Mouse (Mus musculus): ENCODE measurements around the gene Gtf2i. TPM values are rescaled to one million over a fixed set of nuclear protein-coding genes. Genes with fewer than 3 reads are reported as not detected.

Gene Gtf2i
- polyA plus RNA-seq, 1 experiment from 2014 or later = 196 TPM

DNA sequence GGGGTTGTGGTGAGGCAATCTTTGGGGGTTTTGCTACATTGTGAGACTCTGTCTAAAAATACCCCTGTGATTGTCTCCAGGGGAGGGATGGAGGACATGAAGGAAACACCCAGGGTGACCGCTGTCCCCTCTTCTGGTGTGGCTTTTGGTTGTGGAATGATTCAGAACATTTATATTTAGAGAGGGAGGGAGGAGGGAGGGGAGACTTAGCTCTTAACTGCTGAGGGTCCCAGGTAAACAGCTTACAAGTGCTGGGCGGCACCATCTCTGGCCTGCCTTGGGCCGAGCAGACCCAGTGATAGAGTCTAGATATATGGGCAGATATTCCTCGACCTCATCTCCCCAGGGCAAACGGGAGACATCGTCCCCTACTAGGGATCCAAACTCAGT is 86.3 kb downstream of the Gtf2i start:
- Histone ChIP-seq H3K4me3 (ENCODE audit: low read length) (no peak overlapping the region), H3K9ac (ENCODE audit: low read depth, low read length) (no peak overlapping the region), H3K4me1 (ENCODE audit: control insufficient read depth, insufficient read depth, low read length) (peaks cover 19% of the 10 kb centered on the region), H3K9me3 (ENCODE audit: control insufficient read depth, low read length) (no peaks in the 10 kb centered on the region), H3K27ac (ENCODE audit: low read depth, low read length) (no peak overlapping the region), H3K36me3 (ENCODE audit: control insufficient read depth, insufficient read depth, low read length) (no peaks in the 10 kb centered on the region), H3K27me3 (ENCODE audit: control insufficient read depth, insufficient read depth, low read length) (no peaks in the 10 kb centered on the region), H3K4me2 (replicated peaks; ENCODE audit: low read depth, low read length) (no peak overlapping the region)
- no peak for ATAC-seq (ENCODE audit: low FRiP score, low TSS enrichment)
- WGBS = 83% methylated on average over 6 of the region's 6 CpGs

DNA sequence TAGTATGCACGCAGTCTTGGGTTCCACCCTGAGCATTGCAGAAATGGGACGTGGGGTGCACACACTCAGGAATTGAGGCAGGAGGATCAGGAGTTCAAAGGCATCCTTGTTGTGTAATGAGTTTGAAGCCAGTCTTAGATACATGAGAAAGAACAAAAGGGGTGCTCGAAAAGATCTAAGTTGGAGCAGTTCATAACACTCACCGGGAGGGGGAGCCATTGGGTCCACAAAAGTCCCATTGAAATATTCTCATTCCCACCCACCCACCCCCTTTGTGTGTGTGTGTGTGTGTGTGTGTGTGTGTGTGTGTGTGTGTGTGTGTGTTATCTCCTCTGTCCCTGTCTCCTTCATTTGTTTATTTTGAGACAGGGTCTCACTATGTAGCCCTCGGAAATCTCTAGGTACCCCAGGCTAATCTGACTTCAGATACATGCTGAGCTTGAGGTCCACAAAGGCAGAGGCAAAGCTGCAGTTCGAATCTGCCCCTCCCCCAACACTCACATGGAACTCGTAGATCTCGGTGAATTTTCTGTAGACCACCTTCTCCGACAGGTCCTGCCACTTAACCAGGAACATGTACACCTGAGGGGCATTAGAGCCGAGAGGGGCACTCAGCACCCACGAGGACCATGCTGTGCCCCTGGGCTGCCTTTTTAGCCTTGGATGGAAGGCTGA is 86.8 kb downstream of the Gtf2i start:
- Histone ChIP-seq H3K4me1 (ENCODE audit: control insufficient read depth, insufficient read depth, low read length) (peaks cover 14% of the 10 kb centered on the region), H3K4me3 (ENCODE audit: low read length) (no peak overlapping the region), H3K36me3 (ENCODE audit: control insufficient read depth, insufficient read depth, low read length) (no peaks in the 10 kb centered on the region), H3K9me3 (ENCODE audit: control insufficient read depth, low read length) (no peaks in the 10 kb centered on the region), H3K9ac (ENCODE audit: low read depth, low read length) (no peak overlapping the region), H3K27me3 (ENCODE audit: control insufficient read depth, insufficient read depth, low read length) (no peaks in the 10 kb centered on the region), H3K27ac (ENCODE audit: low read depth, low read length) (0 out of 2 replicates have a peak overlapping the region, but pooled peaks have one; percentile 14), H3K4me2 (replicated peaks; ENCODE audit: low read depth, low read length) (no peak overlapping the region)
- 50% methylated on average over 11 of the region's 11 CpGs for WGBS
- ATAC-seq (ENCODE audit: low FRiP score, low TSS enrichment) = no peak

GRCm38 (mm10) chr5:134226946-134227345 is 87.6 kb downstream of the Gtf2i start:
- no peak overlapping the region for H3K9ac ChIP-seq (ENCODE audit: low read depth, low read length)
- WGBS = 42% methylated on average over 12 of the region's 12 CpGs

DNA sequence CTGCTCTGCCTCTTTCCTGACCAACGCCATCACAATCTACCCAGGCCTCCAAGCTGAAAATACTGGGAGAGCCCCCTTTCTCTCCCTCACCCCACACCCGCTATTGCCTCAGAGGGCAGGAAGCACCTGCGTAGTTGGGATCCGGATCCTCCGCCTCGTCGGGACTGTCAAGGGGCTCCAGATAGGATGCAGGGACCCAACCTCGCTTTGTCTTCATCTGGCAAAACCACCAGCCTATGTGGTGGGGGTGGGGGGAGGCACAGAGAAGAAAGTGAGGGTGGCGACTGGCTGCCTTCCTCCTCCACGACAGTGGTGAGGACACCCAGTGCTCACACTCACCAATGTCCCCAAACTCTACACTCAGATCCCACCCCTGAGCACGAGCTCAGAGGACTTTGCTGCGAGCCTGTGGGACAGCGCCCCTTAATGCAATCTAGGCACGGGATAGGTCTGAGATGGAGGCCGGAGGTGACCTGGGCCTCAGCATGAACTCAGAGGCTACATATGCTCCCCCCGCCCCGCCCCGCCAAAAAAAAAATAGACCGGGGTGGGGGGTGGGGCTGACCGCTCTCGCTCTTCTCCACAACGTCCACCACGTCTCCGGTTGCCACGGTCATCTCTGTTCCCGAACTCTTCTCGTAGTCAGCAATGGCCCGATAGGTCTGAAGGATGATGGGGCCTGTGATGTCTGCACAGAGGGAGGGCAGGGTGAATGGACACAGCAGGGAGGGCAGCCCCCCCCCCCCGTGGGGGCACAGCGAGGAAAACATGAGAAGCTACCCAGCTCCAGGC is 89.3 kb downstream of the Gtf2i start:
- WGBS = 83% methylated on average over 30 of the region's 30 CpGs
- H3K4me3 ChIP-seq (ENCODE audit: low read length) = no peak overlapping the region
- H3K4me2 ChIP-seq (replicated peaks; ENCODE audit: low read depth, low read length) = no peak overlapping the region
- no peaks in the 10 kb centered on the region for H3K36me3 ChIP-seq (ENCODE audit: control insufficient read depth, insufficient read depth, low read length)
- no peak overlapping the region for H3K9ac ChIP-seq (ENCODE audit: low read depth, low read length)
- H3K27me3 ChIP-seq (ENCODE audit: control insufficient read depth, insufficient read depth, low read length) = peaks cover 3% of the 10 kb centered on the region; the same call in 1 of the 2 replicates
- H3K4me1 ChIP-seq (ENCODE audit: control insufficient read depth, insufficient read depth, low read length) = peaks cover 20% of the 10 kb centered on the region
- H3K27ac ChIP-seq (ENCODE audit: low read depth, low read length) = no peak overlapping the region
- ATAC-seq (ENCODE audit: low FRiP score, low TSS enrichment) = no peak; the same call in 1 of the 2 replicates
- H3K9me3 ChIP-seq (ENCODE audit: control insufficient read depth, low read length) = no peaks in the 10 kb centered on the region

More at GRCm38 (mm10) chr5:134226946-134227345, 87.6 kb downstream of the Gtf2i start:
- ATAC-seq (ENCODE audit: low FRiP score, low TSS enrichment) = no peak
- H3K4me1 ChIP-seq (ENCODE audit: control insufficient read depth, insufficient read depth, low read length) = peaks cover 12% of the 10 kb centered on the region
- H3K27me3 ChIP-seq (ENCODE audit: control insufficient read depth, insufficient read depth, low read length) = peaks cover under 1% of the 10 kb centered on the region; the same call in 1 of the 2 replicates
- no peak overlapping the region for H3K4me3 ChIP-seq (ENCODE audit: low read length)
- H3K27ac ChIP-seq (ENCODE audit: low read depth, low read length) = no peak overlapping the region
- H3K36me3 ChIP-seq (ENCODE audit: control insufficient read depth, insufficient read depth, low read length) = no peaks in the 10 kb centered on the region
- H3K4me2 ChIP-seq (replicated peaks; ENCODE audit: low read depth, low read length) = no peak overlapping the region
- H3K9me3 ChIP-seq (ENCODE audit: control insufficient read depth, low read length) = no peaks in the 10 kb centered on the region

- 1% methylated on average over 36 of the region's 36 CpGs for WGBS
- H3K9me3 ChIP-seq (ENCODE audit: control insufficient read depth, low read length) = no peaks in the 10 kb centered on the region
- H3K4me1 ChIP-seq (ENCODE audit: control insufficient read depth, insufficient read depth, low read length) = peaks cover 12% of the 10 kb centered on the region
- ATAC-seq (ENCODE audit: low FRiP score, low TSS enrichment) = 0 out of 2 replicates have a peak, but pooled peaks have one; percentile 22
- no peak overlapping the region for H3K27ac ChIP-seq (ENCODE audit: low read depth, low read length)
- H3K9ac ChIP-seq (ENCODE audit: low read depth, low read length) = peak overlapping the region; percentile 58; the same call in 1 of the 2 replicates
- H3K36me3 ChIP-seq (ENCODE audit: control insufficient read depth, insufficient read depth, low read length) = no peaks in the 10 kb centered on the region
- H3K27me3 ChIP-seq (ENCODE audit: control insufficient read depth, insufficient read depth, low read length) = peaks cover 3% of the 10 kb centered on the region; the same call in 1 of the 2 replicates
- peak overlapping the region; percentile 34 for H3K4me3 ChIP-seq (ENCODE audit: low read length)
- H3K4me2 ChIP-seq (replicated peaks; ENCODE audit: low read depth, low read length) = peak overlapping the region; percentile 71
These were observed 92.8 kb downstream of the Gtf2i start for GRCm38 (mm10) chr5:134221708-134222150.

GRCm38 (mm10) chr5:134221278-134221677 is 93.3 kb downstream of the Gtf2i start:
- peak overlapping the region; percentile 34 for H3K4me3 ChIP-seq (ENCODE audit: low read length)
- H3K9me3 ChIP-seq (ENCODE audit: control insufficient read depth, low read length) = no peaks in the 10 kb centered on the region
- no peak overlapping the region for H3K27ac ChIP-seq (ENCODE audit: low read depth, low read length)
- H3K9ac ChIP-seq (ENCODE audit: low read depth, low read length) = peak overlapping the region; percentile 58; the same call in 1 of the 2 replicates
- WGBS = 34% methylated on average over 4 of the region's 4 CpGs
- H3K36me3 ChIP-seq (ENCODE audit: control insufficient read depth, insufficient read depth, low read length) = no peaks in the 10 kb centered on the region
- H3K4me2 ChIP-seq (replicated peaks; ENCODE audit: low read depth, low read length) = peak overlapping the region; percentile 71
- peaks cover 10% of the 10 kb centered on the region; the same call in 1 of the 2 replicates for H3K4me1 ChIP-seq (ENCODE audit: control insufficient read depth, insufficient read depth, low read length)
- peaks cover 3% of the 10 kb centered on the region; the same call in 1 of the 2 replicates for H3K27me3 ChIP-seq (ENCODE audit: control insufficient read depth, insufficient read depth, low read length)
- no peak for ATAC-seq (ENCODE audit: low FRiP score, low TSS enrichment)

DNA sequence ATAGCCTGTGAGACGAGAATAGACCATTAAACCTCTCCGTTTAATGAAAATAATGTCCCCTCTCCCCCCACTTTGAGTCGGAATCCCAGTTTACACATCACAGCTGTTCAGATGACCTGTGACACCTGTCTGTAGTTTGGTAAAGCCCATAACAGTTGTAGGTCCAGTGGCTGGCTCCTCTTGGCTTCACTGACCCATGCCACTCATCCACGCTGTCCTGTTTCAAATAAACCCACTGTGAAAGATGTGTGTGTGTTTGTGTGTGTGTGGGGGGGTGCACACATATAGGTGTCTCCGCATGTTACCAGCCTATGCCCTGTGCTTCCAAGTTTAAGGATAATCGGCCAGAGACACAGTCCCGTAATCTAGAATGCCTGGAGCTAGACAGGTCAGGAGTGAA is 96.7 kb downstream of the Gtf2i start:
- no peak overlapping the region for H3K4me2 ChIP-seq (replicated peaks; ENCODE audit: low read depth, low read length)
- H3K4me3 ChIP-seq (ENCODE audit: low read length) = no peak overlapping the region
- no peak for ATAC-seq (ENCODE audit: low FRiP score, low TSS enrichment)
- no peaks in the 10 kb centered on the region for H3K9me3 ChIP-seq (ENCODE audit: control insufficient read depth, low read length)
- H3K36me3 ChIP-seq (ENCODE audit: control insufficient read depth, insufficient read depth, low read length) = no peaks in the 10 kb centered on the region
- no peak overlapping the region for H3K9ac ChIP-seq (ENCODE audit: low read depth, low read length)
- H3K27ac ChIP-seq (ENCODE audit: low read depth, low read length) = no peak overlapping the region
- H3K4me1 ChIP-seq (ENCODE audit: control insufficient read depth, insufficient read depth, low read length) = peaks cover 10% of the 10 kb centered on the region; the same call in 1 of the 2 replicates
- peaks cover 3% of the 10 kb centered on the region; the same call in 1 of the 2 replicates for H3K27me3 ChIP-seq (ENCODE audit: control insufficient read depth, insufficient read depth, low read length)
- WGBS = 65% methylated on average over 7 of the region's 7 CpGs

DNA sequence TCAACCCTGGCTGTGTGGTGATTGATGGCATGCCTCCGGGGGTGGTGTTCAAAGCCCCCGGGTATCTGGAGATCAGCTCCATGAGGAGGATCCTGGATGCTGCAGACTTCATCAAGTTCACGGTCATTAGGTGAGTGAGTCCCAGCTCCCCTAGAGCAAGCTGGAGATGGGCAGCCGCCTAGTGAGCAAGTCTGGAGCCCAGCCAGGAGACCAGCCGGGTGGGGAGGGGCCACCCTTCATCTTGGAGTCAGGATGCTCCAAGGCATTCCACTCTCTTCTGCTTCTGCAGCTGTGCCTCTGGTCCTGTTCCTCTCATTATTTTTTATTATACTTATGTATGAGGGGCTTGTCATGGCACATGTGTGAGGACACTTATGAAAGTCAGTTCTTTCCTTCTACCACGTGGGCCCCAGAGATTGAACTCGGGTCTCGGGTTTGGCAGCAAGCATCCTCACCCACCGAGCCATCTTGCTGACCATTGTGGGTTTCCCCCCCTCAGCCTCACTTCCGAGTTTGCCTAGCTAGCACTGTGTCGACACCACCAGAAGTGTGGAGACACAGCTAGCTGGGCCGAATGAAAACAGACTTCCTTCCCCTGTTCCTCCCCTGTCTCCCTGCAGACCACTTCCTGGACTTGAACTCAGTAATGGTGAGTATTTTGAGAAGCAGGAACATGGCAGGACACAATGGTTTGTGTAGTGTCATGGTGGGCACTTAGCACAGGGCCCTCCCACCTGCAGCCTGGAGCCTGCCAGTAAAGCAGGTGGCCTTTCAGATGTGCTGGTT is 100.3 kb downstream of the Gtf2i start:
- WGBS = 62% methylated on average over 12 of the region's 12 CpGs
- Histone ChIP-seq H3K4me3 (ENCODE audit: low read length) (no peak overlapping the region), H3K4me1 (ENCODE audit: control insufficient read depth, insufficient read depth, low read length) (no peaks in the 10 kb centered on the region), H3K9me3 (ENCODE audit: control insufficient read depth, low read length) (no peaks in the 10 kb centered on the region), H3K27me3 (ENCODE audit: control insufficient read depth, insufficient read depth, low read length) (no peaks in the 10 kb centered on the region), H3K36me3 (ENCODE audit: control insufficient read depth, insufficient read depth, low read length) (no peaks in the 10 kb centered on the region), H3K27ac (ENCODE audit: low read depth, low read length) (no peak overlapping the region), H3K4me2 (replicated peaks; ENCODE audit: low read depth, low read length) (no peak overlapping the region), H3K9ac (ENCODE audit: low read depth, low read length) (no peak overlapping the region)
- ATAC-seq (ENCODE audit: low FRiP score, low TSS enrichment) = no peak

Data from kidney, embryonic 14.5 days (tissue).